Mouse (Mus musculus) embryonic facial prominence, embryonic 12.5 days (tissue): ENCODE results near the gene Tedc1. TPM values are rescaled to one million over a fixed set of nuclear protein-coding genes. Genes with fewer than 3 reads are reported as not detected.

Experiments used
- ATAC-seq: fragments of 200-750 bp; cut with Nextera tagmentation; 2 replicates; pipeline ENCODE4 v1.8.0; 2017; ENCODE audit not compliant: insufficient number of reproducible peaks, insufficient read depth, low FRiP score, low TSS enrichment
- H3K27ac ChIP-seq: fragments of 300-500 bp; sonication (generic); 2 replicates; pipeline ENCODE4 v1.5.1; 2016; ENCODE audit warnings: mild to moderate bottlenecking
- H3K27me3 ChIP-seq: fragments of 300-500 bp; sonication (generic); 2 replicates; pipeline ENCODE4 v1.6.1; 2016; ENCODE audit warnings: mild to moderate bottlenecking, moderate library complexity
- H3K36me3 ChIP-seq: fragments of 300-500 bp; sonication (generic); 2 replicates; pipeline ENCODE4 v1.6.1; 2016; ENCODE audit warnings: mild to moderate bottlenecking
- H3K4me1 ChIP-seq: fragments of 300-500 bp; sonication (generic); 2 replicates; pipeline ENCODE4 v1.6.1; 2016
- H3K4me2 ChIP-seq: fragments of 300-500 bp; sonication (generic); replicated peaks from 2 replicates; pipeline ENCODE4 v1.6.1; 2016; ENCODE audit warnings: mild to moderate bottlenecking, moderate library complexity
- H3K4me3 ChIP-seq: fragments of 300-500 bp; sonication (generic); 2 replicates; pipeline ENCODE4 v1.5.1; 2016; ENCODE audit warnings: mild to moderate bottlenecking
- H3K9ac ChIP-seq: fragments of 300-500 bp; sonication (generic); 2 replicates; pipeline ENCODE4 v1.6.1; 2016; ENCODE audit warnings: mild to moderate bottlenecking, moderate library complexity
- H3K9me3 ChIP-seq: fragments of 300-500 bp; sonication (generic); 2 replicates; pipeline ENCODE4 v1.6.1; 2016; ENCODE audit warnings: mild to moderate bottlenecking, moderate library complexity
- WGBS: fragments of 180-500 bp; shearing (Covaris S2); methylation state at CpG from one replicate; pipeline ENCODE4 v1.1.7; 2016; 5-methylcytosine and 5-hydroxymethylcytosine counted together
- polyA plus RNA-seq: library from polyadenylated mRNA; unstranded; fragments of >200 nt; fragmentation: Nextera tagmentation; extraction: Ambion mirVana; gene quantifications from 2 replicates; pipeline ENCODE4 v1.2.1, GENCODE M21; 2016

Gene Tedc1
- 47.2 and 49.7 TPM in 2 replicates for polyA plus RNA-seq

DNA sequence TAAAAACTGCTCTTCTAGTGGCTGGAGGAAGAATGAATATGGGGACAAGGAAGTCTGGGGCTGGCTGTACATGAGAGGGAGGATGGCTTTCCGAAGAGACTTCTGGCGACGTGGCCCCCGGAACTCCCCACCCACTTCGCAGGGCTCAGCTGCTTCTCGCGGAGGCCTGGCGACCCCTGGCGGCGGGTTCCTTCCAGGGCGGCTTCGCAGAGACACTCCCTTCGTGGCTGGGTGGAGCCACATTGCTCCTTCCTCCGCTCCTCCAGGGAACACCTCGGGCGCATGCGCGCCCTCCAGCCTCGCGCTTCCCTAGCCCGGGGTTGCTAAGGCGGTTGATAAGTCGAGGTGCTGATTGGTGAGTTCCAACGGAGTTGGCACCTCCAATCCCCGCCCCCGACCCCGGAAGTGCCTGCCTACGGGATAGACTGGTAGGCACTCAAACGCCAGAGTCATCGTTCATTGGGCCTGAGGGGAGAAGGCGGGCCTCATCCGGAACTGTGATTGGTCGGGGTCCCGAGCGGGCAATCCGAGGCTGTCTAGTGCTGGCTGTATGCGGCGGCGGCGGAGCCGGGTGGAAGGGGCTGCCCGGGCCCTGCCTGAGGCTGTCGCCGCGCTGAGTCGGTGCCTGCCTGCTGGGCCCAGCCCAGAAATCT lies at the start of gene Tedc1:
TSS of gene Tedc1 (plus strand) at position 535 of the 653 bp plus-strand sequence.
- peaks cover 23% of the 10 kb centered on the region for H3K4me1 ChIP-seq
- WGBS: under 1% methylated on average over 46 of the region's 46 CpGs
- peak within 1 kb of the TSS; percentile 53 for H3K4me3 ChIP-seq
- H3K4me2 ChIP-seq: peak within 1 kb of the TSS; percentile 84
- peak; percentile 96 for ATAC-seq
- no peaks in the 10 kb centered on the region for H3K36me3 ChIP-seq
- H3K27ac ChIP-seq: peak within 1 kb of the TSS; percentile 76
- peaks cover 19% of the 10 kb centered on the region for H3K27me3 ChIP-seq
- H3K9ac ChIP-seq: peak within 1 kb of the TSS; percentile 64
- H3K9me3 ChIP-seq: no peaks in the 10 kb centered on the region

DNA sequence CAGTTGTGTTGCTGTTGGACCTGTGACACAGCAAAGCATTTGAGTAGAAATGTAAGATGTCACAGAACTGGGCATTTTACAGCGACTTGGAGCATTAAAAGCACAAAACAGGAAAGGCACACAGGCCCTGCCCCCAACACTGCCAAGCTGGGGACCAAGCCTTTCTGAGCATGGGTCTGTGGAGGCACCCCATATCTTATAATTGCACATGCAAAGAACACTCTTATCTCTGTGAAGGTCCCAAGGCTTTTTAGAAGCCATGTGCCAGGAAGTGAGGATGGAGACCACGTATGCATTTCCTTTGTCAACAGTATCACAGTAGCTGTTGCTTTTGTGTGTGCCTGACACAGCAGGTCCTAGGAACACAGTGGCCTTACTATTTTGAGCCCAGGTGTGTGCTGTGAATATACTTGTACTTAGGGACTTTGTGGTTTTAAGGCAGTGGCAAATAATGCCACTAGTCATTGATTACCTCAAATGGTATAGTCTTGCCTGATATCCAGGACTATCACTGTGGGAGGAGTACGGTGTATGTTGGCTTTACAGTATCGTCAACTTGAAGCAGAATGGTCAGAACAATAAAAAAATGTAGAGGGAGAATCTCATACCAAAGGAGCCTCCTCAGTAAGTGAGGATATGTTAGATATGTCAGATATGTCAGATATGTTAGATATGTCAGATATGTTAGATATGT lies 48.6 kb upstream of the Tedc1 start:
- peaks cover 6% of the 10 kb centered on the region; the same call in 1 of the 2 replicates for H3K4me1 ChIP-seq
- H3K4me3 ChIP-seq: no peak overlapping the region
- H3K9me3 ChIP-seq: no peaks in the 10 kb centered on the region
- no peak overlapping the region for H3K27ac ChIP-seq
- no peak overlapping the region for H3K9ac ChIP-seq
- ATAC-seq: no peak
- H3K36me3 ChIP-seq: peaks cover 23% of the 10 kb centered on the region
- 88% methylated on average over 4 of the region's 4 CpGs for WGBS
- no peaks in the 10 kb centered on the region for H3K27me3 ChIP-seq
- H3K4me2 ChIP-seq: no peak overlapping the region

DNA sequence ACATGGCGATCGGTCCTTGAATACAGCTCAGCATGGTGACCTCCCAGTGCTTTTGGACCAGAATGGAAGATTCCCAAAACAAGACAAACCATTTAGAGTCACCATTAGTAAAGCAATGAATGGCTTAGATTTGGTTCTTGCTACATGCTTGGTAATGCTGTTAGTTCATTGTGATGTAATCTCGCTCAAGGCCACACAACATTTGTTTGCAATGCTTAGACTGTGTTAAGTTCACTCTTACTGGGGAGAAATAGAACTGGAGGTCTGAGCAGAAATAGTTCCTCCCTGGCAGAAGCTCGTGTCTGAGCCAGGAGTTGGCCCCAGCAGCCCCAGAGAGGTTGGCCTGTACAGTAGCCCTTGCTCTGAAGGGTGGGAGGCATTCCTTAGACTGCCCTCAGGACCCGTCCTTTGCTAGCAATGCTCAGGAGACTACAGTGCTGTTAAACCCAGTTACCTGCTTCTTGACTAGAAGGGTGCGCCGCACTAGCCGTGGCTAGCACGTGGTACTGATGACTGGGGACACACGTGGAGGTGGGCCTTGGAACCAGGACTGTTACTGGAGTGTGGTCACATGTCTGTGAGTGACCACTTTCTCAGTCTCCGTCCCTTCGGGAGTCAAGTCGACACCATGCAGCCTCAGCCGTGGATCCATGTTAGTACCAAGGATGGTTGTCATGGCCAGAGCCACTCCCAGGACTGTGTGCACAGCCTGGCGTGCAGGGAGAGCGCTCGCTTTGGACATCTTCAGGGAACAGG lies 47.5 kb upstream of the Tedc1 start:
- Histone ChIP-seq H3K4me1 (peaks cover 6% of the 10 kb centered on the region; the same call in 1 of the 2 replicates), H3K4me2 (no peak overlapping the region), H3K36me3 (peaks cover 33% of the 10 kb centered on the region), H3K9ac (no peak overlapping the region), H3K27me3 (no peaks in the 10 kb centered on the region), H3K9me3 (no peaks in the 10 kb centered on the region), H3K4me3 (no peak overlapping the region), H3K27ac (no peak overlapping the region)
- ATAC-seq: no peak
- 86% methylated on average over 17 of the region's 17 CpGs for WGBS

DNA sequence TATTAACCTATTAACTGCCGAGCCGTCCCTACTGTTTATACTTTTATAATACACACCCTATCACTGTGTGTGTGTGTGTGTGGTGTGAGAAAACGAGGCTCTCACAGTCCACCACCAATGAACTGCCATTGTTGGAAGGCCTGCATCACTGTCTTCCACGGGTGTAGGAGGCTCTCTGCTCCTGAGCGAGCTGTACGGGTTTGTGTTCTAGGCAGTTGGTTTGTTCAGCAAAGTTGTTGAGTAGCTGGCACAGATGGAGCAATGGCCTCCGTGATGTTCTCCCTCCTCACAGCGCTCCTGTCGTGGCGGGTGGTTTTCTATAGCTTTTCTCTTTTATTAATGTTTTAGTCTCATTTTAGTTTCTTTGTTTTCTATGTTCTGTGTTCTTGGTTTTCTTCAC lies 46.4 kb upstream of the Tedc1 start:
- Histone ChIP-seq H3K4me1 (peaks cover 6% of the 10 kb centered on the region; the same call in 1 of the 2 replicates), H3K4me3 (no peak overlapping the region), H3K9ac (no peak overlapping the region), H3K36me3 (peaks cover 34% of the 10 kb centered on the region), H3K27me3 (no peaks in the 10 kb centered on the region), H3K4me2 (no peak overlapping the region), H3K27ac (no peak overlapping the region), H3K9me3 (no peaks in the 10 kb centered on the region)
- WGBS: 93% methylated on average over 10 of the region's 10 CpGs
- no peak for ATAC-seq

DNA sequence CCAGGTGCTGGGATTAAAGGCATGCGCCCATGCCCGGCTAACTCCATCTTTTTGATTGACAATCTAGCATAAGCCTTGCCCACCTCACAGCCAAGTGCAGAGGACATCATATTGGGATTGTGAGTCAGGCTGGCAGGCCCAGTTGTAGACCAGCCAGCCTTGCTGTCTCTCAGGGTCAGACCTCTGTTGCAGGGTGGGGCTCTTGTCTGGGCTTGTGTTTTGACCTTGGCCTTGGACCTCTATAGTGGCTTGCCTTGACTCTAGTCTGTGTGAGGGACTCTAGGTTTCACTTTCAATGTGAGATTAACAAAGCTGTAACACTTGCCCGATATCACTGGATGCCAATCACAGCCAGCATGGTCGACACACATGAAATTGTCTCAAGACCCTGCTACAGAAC lies 42.1 kb upstream of the Tedc1 start:
- H3K9me3 ChIP-seq: no peaks in the 10 kb centered on the region
- peaks cover 62% of the 10 kb centered on the region for H3K36me3 ChIP-seq
- no peak overlapping the region for H3K27ac ChIP-seq
- no peak overlapping the region for H3K4me3 ChIP-seq
- no peak overlapping the region for H3K4me2 ChIP-seq
- WGBS: 83% methylated on average over 4 of the region's 4 CpGs
- H3K4me1 ChIP-seq: peaks cover 4% of the 10 kb centered on the region; the same call in 1 of the 2 replicates
- H3K9ac ChIP-seq: no peak overlapping the region
- no peak for ATAC-seq
- no peaks in the 10 kb centered on the region for H3K27me3 ChIP-seq

DNA sequence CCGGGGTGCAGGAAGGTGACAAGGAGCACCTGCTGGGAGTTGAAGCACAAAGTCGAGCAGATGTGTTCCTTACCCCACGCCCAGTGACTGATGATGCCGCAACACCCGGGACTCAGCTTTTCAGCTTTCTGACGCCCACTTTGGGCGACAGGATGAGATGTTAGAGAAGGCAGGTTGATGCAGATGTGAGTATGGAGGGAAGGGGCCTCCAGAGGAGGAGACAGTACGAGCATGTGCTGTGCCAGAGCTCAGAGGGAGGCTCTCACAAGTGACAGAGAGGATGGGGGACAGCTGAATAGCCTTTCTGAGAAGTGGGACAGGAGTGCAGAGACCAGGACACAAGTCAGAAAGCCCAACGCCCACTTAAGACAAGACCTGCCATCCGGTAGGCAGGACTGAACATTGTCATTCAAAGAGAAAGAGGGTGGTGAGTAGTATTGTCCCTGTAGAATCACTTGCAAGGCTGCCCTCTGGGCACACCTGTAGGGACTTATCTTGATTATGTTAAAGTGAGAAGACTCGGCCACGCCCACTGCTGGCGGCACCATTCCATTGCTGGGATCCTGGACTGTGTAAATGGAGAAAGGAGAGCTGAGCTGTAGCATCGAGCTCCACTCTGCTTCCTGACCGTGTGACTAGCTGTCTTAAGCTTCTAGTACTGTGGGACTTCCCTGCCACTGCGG lies 41.2 kb upstream of the Tedc1 start:
- Histone ChIP-seq H3K36me3 (peaks cover 66% of the 10 kb centered on the region), H3K9me3 (no peaks in the 10 kb centered on the region), H3K4me3 (no peak overlapping the region), H3K4me2 (no peak overlapping the region), H3K4me1 (no peaks in the 10 kb centered on the region), H3K27me3 (no peaks in the 10 kb centered on the region), H3K9ac (no peak overlapping the region), H3K27ac (no peak overlapping the region)
- 82% methylated on average over 16 of the region's 16 CpGs for WGBS
- no peak for ATAC-seq

DNA sequence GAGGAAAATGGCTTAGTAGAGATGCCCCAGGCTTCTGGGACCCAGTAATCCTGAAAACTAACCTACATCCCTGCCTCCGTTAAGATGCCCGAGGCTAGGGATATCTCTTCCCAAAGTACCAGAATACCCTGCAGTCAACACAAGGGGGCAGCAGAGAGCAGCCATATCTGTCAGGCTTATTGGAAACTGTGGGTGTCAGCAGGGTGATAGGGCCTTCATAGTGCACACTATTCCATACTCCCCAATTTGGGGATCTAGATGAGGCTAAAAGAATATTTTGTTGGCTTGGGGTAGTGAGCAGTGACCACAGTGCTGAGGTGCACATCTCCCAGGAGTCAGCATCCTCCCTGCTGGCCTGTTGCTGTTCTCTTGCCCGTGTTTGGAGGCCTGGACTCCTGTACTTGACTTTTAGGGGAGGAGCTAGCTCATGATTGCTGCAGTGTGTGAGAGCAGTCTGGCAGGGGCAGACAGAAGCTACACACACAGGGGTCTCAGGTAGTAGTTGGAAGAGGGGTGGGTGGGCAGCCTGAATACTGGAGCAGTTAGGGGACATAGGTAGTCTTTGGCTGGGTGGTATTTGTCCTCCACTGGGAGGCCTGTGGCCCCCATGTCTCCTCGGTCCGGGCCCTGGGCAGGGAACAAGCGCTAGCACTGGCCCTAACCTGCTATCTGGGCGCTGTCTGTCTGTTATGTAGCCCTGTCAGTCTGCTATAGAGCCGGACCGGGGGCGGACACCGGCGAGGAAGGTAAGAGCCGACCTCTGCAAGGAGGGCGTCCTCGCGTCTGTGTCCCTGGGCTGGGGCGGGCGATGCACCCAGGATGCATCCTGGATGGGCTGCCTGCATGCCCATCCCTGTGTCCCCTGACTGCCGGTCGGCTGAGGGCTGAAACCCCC lies 36.5 kb upstream of the Tedc1 start:
- Histone ChIP-seq H3K9ac (no peak overlapping the region), H3K9me3 (no peaks in the 10 kb centered on the region), H3K36me3 (peaks cover 86% of the 10 kb centered on the region), H3K27me3 (no peaks in the 10 kb centered on the region), H3K4me2 (no peak overlapping the region), H3K4me3 (no peak overlapping the region), H3K4me1 (no peaks in the 10 kb centered on the region), H3K27ac (no peak overlapping the region)
- WGBS: 88% methylated on average over 20 of the region's 20 CpGs
- 0 out of 2 replicates have a peak, but pooled peaks have one; percentile 29 for ATAC-seq

DNA sequence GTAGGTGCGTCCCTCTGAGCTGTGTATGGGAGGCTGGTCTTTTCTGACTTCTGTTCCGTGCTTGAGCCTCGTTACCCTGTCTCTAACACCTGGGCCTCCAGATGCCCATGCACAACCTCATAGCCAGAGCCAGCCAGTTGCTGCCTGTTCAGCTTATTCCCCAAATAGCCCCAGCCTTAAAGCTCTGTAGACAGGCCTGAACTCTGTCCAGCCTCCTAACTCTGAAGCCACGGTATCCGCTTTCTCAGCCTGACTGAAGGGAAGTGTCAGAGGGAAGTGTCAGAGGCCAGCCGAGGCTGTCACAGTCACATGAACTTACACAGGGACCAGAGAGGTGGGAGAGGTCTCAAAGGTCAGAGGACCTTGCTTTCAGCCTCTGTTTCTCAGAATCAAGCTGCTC lies 31.5 kb upstream of the Tedc1 start:
- Histone ChIP-seq H3K27ac (no peak overlapping the region), H3K4me1 (no peaks in the 10 kb centered on the region), H3K4me3 (no peak overlapping the region), H3K36me3 (peaks cover 100% of the 10 kb centered on the region), H3K4me2 (no peak overlapping the region), H3K9ac (no peak overlapping the region), H3K27me3 (no peaks in the 10 kb centered on the region), H3K9me3 (no peaks in the 10 kb centered on the region)
- ATAC-seq: no peak
- WGBS: 84% methylated on average over 6 of the region's 6 CpGs

DNA sequence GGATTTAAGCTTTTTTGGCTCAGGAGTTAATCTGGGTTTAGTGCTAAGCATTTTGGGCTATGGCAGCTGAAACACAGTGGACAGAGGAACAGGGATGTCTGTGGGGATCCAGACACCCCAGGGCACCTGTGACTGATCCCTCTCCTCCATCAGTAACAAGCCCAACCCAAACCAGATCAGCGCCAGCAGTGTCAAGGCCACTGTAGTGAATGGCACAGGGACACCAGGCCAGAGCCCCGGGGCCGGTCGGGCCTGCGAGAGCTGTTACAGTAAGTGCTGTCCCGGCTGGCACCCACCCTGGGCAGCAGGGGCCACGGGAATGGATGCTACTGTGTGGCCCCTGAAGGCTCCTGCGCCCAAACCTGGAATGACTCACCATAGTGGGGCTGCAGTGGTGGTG lies 25.5 kb upstream of the Tedc1 start:
- H3K36me3 ChIP-seq: peaks cover 100% of the 10 kb centered on the region
- WGBS: 94% methylated on average over 8 of the region's 8 CpGs

DNA sequence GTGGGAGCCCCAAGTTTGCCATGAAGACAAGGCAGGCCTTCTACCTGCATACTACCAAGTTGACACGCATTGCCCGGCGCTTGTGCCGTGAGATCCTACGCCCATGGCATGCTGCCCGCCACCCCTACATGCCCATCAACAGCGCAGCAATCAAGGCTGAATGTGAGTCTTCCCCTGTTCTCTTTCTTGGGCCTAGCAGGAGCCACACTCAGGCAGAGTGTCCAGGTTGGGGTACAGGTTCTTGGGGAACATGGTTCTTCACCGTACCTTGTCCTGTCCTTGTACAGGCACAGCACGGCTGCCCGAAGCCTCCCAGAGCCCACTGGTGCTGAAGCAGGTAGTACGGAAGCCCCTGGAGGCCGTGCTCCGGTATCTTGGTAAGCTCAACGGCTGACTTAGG lies 24.6 kb upstream of the Tedc1 start:
- Histone ChIP-seq H3K4me3 (no peak overlapping the region), H3K36me3 (peaks cover 100% of the 10 kb centered on the region), H3K27ac (no peak overlapping the region), H3K9me3 (no peaks in the 10 kb centered on the region), H3K9ac (no peak overlapping the region; the same call in 1 of the 2 replicates), H3K4me2 (no peak overlapping the region), H3K27me3 (no peaks in the 10 kb centered on the region), H3K4me1 (no peaks in the 10 kb centered on the region)
- no peak for ATAC-seq
- WGBS: 97% methylated on average over 14 of the region's 14 CpGs

More for the DNA sequence above, 25.5 kb upstream of the Tedc1 start:
- no peak overlapping the region for H3K9ac ChIP-seq
- no peak overlapping the region for H3K27ac ChIP-seq
- no peak for ATAC-seq
- no peaks in the 10 kb centered on the region for H3K9me3 ChIP-seq
- no peaks in the 10 kb centered on the region for H3K27me3 ChIP-seq
- H3K4me2 ChIP-seq: no peak overlapping the region
- no peak overlapping the region for H3K4me3 ChIP-seq
- no peaks in the 10 kb centered on the region for H3K4me1 ChIP-seq
